Mouse (Mus musculus) heart, embryonic 11.5 days (tissue): ENCODE measurements around the gene Gas8. TPM values are rescaled to one million over a fixed set of nuclear protein-coding genes. Genes with fewer than 3 reads are reported as not detected.
A peak's percentile ranks its signal among the peaks of the same experiment; 100 is the strongest.
"Not testable (repeated sequence)": the region's sequence is repeated elsewhere in the genome, so short reads cannot be mapped to it uniquely, and the experiment has no call there.

ENCODE experiments used
- ATAC-seq: fragments of 200-750 bp; cut with Nextera tagmentation; replicated peaks from 2 replicates; pipeline ENCODE4 v1.8.0; 2017; ENCODE audit warnings: moderate library complexity; ENCODE audit not compliant: insufficient number of reproducible peaks, low FRiP score, low TSS enrichment
- H3K27ac ChIP-seq: fragments of 300-500 bp; sonication (generic); 2 replicates; pipeline ENCODE4 v1.5.1; 2014; ENCODE audit warnings: mild to moderate bottlenecking, low read depth, low read length
- H3K27me3 ChIP-seq: fragments of 300-500 bp; sonication (generic); 2 replicates; pipeline ENCODE4 v1.6.1; 2014; ENCODE audit warnings: mild to moderate bottlenecking, low read length, mixed read lengths; ENCODE audit not compliant: control insufficient read depth, insufficient read depth
- H3K36me3 ChIP-seq: fragments of 300-500 bp; sonication (generic); 2 replicates; pipeline ENCODE4 v1.6.1; 2014; ENCODE audit warnings: mild to moderate bottlenecking, low read length, moderate library complexity, mixed read lengths; ENCODE audit not compliant: control insufficient read depth, insufficient read depth
- H3K4me1 ChIP-seq: fragments of 300-500 bp; sonication (generic); 2 replicates; pipeline ENCODE4 v1.6.1; 2014; ENCODE audit warnings: low read length; ENCODE audit not compliant: control insufficient read depth, insufficient read depth
- H3K4me2 ChIP-seq: fragments of 300-500 bp; sonication (generic); 2 replicates; pipeline ENCODE4 v1.6.1; 2014; ENCODE audit warnings: mild to moderate bottlenecking, moderate library complexity
- H3K4me3 ChIP-seq: fragments of 300-500 bp; sonication (generic); 2 replicates; pipeline ENCODE4 v1.5.1; 2014; ENCODE audit warnings: low read depth, low read length
- H3K9ac ChIP-seq: fragments of 300-500 bp; sonication (generic); 2 replicates; pipeline ENCODE4 v1.6.1; 2014; ENCODE audit warnings: mild to moderate bottlenecking, low read depth, low read length, moderate library complexity
- H3K9me3 ChIP-seq: fragments of 300-500 bp; sonication (generic); replicated peaks from 2 replicates; pipeline ENCODE4 v1.6.1; 2016; ENCODE audit warnings: low read length; ENCODE audit not compliant: control insufficient read depth
- WGBS: fragments of 180-500 bp; shearing (Covaris S2); extraction: QIAGEN DNeasy Blood & Tissue Kit; methylation state at CpG from one replicate; pipeline ENCODE4 v1.1.7; 2014; ENCODE audit not compliant: insufficient replicate concordance; 5-methylcytosine and 5-hydroxymethylcytosine counted together
- polyA plus RNA-seq: library from polyadenylated mRNA; unstranded; fragments of >200 nt; fragmentation: Nextera tagmentation; extraction: Ambion mirVana; gene quantifications from 2 replicates; pipeline ENCODE4 v1.2.1, GENCODE M21; 2014

Gene Gas8
- polyA plus RNA-seq, 1 experiment from 2014 or later: 18.5 TPM

DNA sequence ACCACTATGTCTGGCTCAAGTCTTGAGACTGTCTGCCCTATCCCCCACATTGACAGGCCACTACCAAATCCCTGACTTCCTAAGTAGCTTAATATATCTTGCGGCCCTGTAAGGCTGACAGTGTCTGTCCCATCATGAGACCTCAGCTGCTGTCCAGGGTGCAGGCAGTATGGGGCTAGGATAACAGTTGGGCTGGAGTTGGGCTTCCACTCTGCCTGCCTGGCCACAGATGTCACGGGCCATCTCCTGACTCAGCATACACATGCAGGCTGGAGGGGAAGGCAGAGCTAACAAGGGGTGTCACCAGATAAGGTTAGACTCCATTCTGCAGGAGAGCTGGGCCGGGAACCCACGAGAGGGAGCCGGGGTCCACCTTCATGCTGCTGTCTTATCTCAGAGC lies 11.5 kb upstream of the Gas8 start:
- Histone ChIP-seq H3K4me1 (no peaks in the 10 kb centered on the region), H3K4me2 (no peak overlapping the region), H3K27ac (no peak overlapping the region), H3K27me3 (no peaks in the 10 kb centered on the region), H3K9ac (no peak overlapping the region), H3K36me3 (peaks cover 24% of the 10 kb centered on the region), H3K4me3 (no peak overlapping the region), H3K9me3 (no peaks in the 10 kb centered on the region; the same call in 1 of the 2 replicates)
- WGBS: 78% methylated on average over 5 of the region's 5 CpGs
- no peak for ATAC-seq

DNA sequence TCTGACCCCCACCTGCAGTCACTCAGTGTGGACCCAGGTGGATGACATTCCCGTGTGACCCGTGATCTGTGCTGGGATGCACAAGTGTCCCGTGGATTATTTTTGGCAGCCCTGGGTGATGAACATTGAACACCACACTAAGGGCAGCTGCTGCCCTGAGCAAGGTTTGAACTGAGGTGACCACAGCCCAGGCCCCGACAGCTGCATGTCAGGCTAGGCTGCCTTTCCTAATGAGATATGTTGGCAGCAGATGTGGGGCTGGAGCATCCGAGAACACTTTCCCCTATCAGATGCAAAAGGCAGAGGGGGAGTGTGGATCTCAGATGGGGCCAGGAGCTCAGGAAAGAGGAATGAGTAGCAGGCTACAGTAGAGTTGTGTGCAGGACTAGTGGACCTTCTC lies 7.8 kb upstream of the Gas8 start:
- Histone ChIP-seq H3K9me3 (no peaks in the 10 kb centered on the region), H3K4me2 (no peak overlapping the region), H3K27me3 (peaks cover 26% of the 10 kb centered on the region), H3K9ac (no peak overlapping the region), H3K4me1 (peaks cover 8% of the 10 kb centered on the region), H3K36me3 (peaks cover 5% of the 10 kb centered on the region), H3K27ac (no peak overlapping the region), H3K4me3 (no peak overlapping the region)
- WGBS: 59% methylated on average over 5 of the region's 5 CpGs
- no peak for ATAC-seq

DNA sequence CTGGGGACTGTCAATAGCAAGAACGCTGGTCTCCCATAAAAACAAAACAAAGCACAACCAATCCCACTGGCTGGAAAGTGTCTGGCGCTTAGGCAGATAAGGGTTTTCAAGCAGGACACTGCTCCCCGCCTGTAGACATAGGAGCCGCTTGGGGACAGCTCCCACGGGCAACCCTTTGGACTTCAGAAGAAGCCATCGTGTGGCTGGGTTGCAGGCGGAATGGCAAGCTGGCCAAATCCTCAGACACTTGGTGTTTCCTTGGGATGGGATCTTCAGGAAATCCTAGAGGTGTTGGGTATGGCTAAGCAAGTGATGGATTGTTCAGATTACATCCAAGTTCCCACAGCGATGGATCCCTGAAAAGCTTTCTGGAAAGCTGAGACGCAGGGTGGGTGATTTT lies 4.5 kb upstream of the Gas8 start:
- Histone ChIP-seq H3K4me2 (peak overlapping the region; percentile 99), H3K9ac (no peak overlapping the region), H3K27ac (no peak overlapping the region), H3K27me3 (peaks cover 36% of the 10 kb centered on the region), H3K4me3 (peak overlapping the region; percentile 68), H3K4me1 (peaks cover 9% of the 10 kb centered on the region), H3K36me3 (no peaks in the 10 kb centered on the region), H3K9me3 (no peaks in the 10 kb centered on the region)
- ATAC-seq: no peak
- WGBS: 3% methylated on average over 9 of the region's 9 CpGs

DNA sequence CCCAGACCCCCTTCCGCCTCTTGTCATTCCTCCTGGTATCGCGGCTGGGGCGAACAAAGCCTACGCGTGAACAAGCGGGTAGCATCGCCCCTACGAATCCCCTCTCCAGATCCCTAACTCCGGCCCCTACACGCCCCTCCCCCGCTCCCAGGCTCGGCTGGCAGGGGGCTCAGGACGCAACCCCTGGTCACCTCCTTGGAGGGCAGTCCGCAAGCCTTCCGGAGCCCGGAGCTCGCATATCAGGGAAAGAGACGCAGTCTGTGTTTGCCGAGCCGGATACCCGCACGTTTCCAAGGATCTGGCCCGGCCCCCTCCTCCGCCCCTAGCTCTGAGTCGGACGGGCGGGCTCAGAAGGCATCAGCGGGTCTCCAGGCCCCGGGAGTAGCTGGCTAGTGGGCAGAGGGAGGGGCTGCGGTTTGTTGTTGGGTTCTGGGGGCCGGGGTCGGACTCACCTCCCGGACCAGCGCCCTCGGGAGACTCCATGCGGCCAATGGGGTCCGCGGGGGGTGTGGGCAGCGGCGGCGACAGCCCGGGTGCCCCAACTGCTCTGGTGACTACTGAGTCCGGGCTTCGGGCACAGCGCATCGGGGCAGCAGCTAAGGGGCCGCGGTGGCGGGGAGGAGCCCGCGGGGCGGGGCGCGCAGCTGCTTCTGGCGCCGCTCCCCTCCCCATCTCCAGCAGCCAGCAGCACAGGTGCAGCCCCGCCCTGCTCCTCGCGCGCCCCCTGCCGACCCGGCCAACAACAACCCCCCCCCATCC lies 3.7 kb upstream of the Gas8 start, which contains the start of gene Dbndd1:
Gene Dbndd1, minus strand, starts transcription at position 683 of the 759 bp plus-strand sequence.
- WGBS: under 1% methylated on average over 43 of the region's 63 CpGs
- Histone ChIP-seq H3K9ac (peak within 1 kb of the TSS; percentile 62), H3K4me2 (peak within 1 kb of the TSS; percentile 99), H3K36me3 (no peaks in the 10 kb centered on the region), H3K27ac (no peak within 1 kb of the TSS), H3K4me1 (peaks cover 13% of the 10 kb centered on the region), H3K27me3 (peaks cover 36% of the 10 kb centered on the region), H3K4me3 (peak within 1 kb of the TSS; percentile 68), H3K9me3 (no peaks in the 10 kb centered on the region)
- ATAC-seq: 0 out of 2 replicates have a peak, but pooled peaks have one; percentile 16

DNA sequence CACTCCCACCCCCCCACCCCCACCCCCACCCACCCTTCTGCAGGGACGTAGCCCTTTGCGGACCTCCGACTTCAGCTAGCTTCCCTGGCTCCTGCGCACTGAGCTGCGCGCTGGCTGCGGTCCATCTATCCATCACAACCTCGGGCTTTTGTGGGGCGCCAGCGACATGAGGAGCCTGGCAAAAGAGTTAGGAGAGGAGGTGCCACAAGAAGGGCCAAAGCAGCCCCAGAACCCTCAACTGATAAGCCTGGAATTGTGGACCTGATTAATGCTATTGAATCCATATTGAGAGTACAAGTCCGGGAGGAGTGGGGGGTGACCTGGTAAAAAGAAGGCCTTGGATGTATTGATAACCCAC lies 3.1 kb upstream of the Gas8 start:
- H3K9me3 ChIP-seq: no peaks in the 10 kb centered on the region
- H3K4me3 ChIP-seq: peak overlapping the region; percentile 68
- peak overlapping the region; percentile 99 for H3K4me2 ChIP-seq
- H3K4me1 ChIP-seq: peaks cover 13% of the 10 kb centered on the region
- peaks cover 36% of the 10 kb centered on the region for H3K27me3 ChIP-seq
- H3K36me3 ChIP-seq: no peaks in the 10 kb centered on the region
- 2% methylated on average over 6 of the region's 11 CpGs for WGBS
- H3K27ac ChIP-seq: no peak overlapping the region
- ATAC-seq: no peak
- no peak overlapping the region for H3K9ac ChIP-seq

DNA sequence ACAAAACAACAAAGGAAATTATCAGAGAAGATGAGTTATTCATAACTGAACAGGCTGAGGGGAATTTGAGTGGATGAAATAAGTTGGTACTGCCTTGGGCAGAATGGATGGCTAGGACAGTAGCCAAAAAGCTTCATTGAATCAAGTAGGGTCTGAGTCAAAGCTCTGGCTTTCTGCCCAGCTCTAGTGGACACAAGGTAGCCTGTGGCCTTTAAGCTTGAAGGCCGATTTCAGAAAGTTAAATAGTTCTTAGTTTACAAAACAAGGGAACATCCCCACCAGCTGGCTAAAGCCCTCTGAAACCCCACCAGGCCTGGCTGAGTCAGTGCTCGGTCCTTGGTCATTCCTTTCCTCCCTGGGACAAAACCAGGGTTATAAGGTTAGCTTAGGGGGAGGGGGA lies 2.0 kb upstream of the Gas8 start:
- peaks cover 36% of the 10 kb centered on the region for H3K27me3 ChIP-seq
- H3K9ac ChIP-seq: no peak overlapping the region

DNA sequence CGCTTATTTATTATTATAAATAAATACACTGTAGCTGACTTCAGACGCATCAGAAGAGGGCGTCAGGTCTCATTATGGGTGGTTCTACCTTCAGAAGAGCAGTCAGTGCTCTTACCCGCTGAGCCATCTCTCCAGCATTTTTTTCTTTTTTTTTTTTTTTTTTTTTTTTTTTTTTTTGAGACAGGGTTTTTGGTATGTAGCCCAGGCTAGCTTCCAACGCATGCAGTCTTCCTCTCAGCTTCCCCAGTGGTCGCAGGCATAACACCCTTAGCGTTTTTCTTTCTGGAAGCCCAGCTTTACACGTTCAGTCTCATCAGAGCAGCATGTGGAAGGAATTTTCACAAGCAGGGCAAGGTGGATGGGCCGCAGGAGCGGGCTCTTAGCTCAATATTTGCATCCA lies 462 bp upstream of the Gas8 start:
- Histone ChIP-seq H3K9ac (no peak overlapping the region), H3K36me3 (no peaks in the 10 kb centered on the region; the same call in 1 of the 2 replicates), H3K4me1 (peaks cover 13% of the 10 kb centered on the region), H3K4me2 (peak overlapping the region; percentile 86), H3K27ac (no peak overlapping the region), H3K9me3 (no peaks in the 10 kb centered on the region), H3K4me3 (peak overlapping the region; percentile 62; the same call in 1 of the 2 replicates), H3K27me3 (peaks cover 28% of the 10 kb centered on the region)
- no peak for ATAC-seq
- 37% methylated on average over 10 of the region's 10 CpGs for WGBS

More for the DNA sequence above, 2.0 kb upstream of the Gas8 start:
- H3K27ac ChIP-seq: no peak overlapping the region
- H3K36me3 ChIP-seq: no peaks in the 10 kb centered on the region
- H3K4me1 ChIP-seq: peaks cover 13% of the 10 kb centered on the region
- no peaks in the 10 kb centered on the region for H3K9me3 ChIP-seq
- WGBS: 45% methylated on average over 2 of the region's 2 CpGs
- ATAC-seq: no peak
- H3K4me3 ChIP-seq: no peak overlapping the region
- no peak overlapping the region for H3K4me2 ChIP-seq

DNA sequence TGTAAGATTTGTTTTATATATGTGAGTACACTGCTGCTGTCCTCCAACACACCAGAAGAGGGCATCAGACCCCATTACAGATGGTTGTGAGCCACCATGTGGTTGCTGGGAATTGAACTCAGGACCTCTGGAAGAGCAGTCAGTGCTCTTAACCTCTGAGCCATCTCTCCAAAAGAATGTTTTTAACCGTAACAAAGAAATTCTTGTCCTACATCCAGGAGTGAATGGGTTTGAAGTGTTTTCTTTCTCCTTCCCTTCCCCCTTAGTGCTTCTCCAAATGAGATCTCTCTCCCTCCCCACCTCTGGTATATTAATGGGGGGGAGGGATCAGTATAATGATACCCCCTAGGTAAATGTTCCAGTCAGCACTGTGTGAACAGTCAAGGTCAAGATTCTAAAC lies 1.4 kb downstream of the Gas8 start:
- H3K4me2 ChIP-seq, H3K36me3 ChIP-seq, H3K4me1 ChIP-seq, H3K9me3 ChIP-seq, H3K27ac ChIP-seq, H3K4me3 ChIP-seq, H3K9ac ChIP-seq, ATAC-seq: not testable (repeated sequence)
- WGBS: 97% methylated on average over 1 of the region's 1 CpGs
- peaks cover 15% of the 10 kb centered on the region for H3K27me3 ChIP-seq
